Mouse (Mus musculus) liver, embryonic 14.5 days (tissue): ENCODE measurements around the gene Sparcl1.

Experiments
- CTCF ChIP-seq: IDR thresholded peaks from 2 replicates; pipeline ENCODE4 v1.5.1; 2016; ENCODE audit warnings: antibody characterized with exemption, low read depth, control low read depth
- EP300 ChIP-seq: IDR thresholded peaks from 2 replicates; pipeline ENCODE4 v1.6.1; 2016; ENCODE audit warnings: antibody characterized with exemption, low read depth

GRCm38 (mm10) chr5:104101678-104102531, 11.6 kb downstream of the Sparcl1 start:
- TF ChIP-seq CTCF (no peak), EP300 (no peak)
